Mouse (Mus musculus) cerebellum, postnatal 25 days (tissue): ENCODE data around the gene Kcnq1.
A peak's percentile ranks its signal among the peaks of the same experiment; 100 is the strongest.

Experiments used
- DNase-seq, 2 experiments: peaks; one replicate each; pipeline ENCODE4 v3.0.0; 2021; ENCODE audit warnings: mixed read lengths in 2 of 2

The Kcnq1 gene

DNA sequence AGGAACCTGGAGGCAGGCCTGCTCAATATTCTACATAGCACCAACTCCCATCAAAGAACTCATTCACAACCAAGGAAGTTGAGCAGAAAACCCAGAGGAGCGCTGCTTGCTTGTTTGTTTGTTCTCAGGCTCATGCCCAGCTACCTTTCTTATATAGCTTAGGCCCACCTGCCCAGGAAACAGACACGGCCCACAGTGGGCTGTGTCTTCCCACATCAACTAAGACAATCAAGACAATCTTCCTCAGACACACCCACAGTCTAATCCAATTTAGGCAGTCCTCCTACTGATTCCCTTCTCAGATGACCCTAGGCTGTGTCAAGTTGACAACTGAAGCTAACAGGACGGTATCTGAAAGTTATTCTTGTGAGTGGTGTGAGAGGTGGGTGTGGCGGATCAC is at the start of gene Kcnq1:
Kcnq1 (plus strand) TSS at position 301 of the 400 bp plus-strand sequence.
- DNase-seq, result no peak

DNA sequence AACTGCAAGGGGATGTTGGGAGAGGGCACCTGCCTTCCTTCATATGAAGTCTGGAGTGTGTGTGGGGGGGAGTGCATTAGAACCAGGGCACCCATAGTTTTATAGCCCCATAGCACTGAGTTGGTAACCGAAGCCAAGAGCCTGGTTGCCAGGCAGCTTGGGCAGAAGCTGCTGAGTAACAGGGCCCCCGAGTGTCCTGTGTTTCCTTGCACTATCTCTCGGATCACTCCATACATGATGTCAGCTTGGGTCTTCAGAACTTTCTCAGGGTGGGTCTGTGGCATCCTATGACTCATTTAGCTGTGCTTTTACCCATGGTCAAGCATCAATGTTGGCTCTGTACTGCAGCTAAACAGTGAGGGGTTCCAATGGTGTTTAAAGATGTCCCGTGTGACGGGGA is 49.1 kb upstream of the Kcnq1 start:
- DNase-seq, result no peak

GRCm38 (mm10) chr7:143057667-143058220 is 48.4 kb upstream of the Kcnq1 start:
- DNase-seq, result no peak

GRCm38 (mm10) chr7:143058221-143058697 is 47.9 kb upstream of the Kcnq1 start:
- DNase-seq, result no peak

DNA sequence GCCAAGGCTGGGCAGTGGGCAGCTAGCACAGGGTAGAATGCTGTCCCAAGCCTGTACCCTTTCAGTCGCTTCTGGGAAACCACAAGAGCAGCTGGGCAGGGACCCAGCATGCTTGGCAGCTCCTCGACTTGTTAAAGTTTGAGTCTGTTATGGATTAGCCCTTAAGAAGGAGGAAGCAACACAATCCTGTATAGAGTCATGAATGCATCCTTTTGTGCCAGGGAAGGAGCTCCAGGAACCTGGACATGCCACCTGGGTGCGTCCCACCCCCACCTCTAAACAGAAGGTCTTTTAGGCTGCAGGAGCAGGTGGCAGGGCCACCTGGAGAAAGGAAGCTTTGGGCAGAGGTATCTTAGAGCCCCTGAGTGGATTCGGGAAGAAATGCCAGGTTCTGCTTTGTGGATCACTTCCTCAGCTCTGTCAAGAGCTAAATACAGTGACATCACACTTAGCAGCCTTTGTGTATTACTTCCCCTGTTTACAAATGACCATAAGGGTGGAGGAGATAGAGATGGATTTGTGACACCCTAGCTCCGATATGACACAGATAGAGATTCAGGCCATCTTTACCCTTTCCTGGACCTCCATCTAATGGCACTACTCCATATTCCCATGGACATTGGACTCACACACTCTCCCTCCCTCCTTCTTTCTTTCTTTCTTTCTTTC is 46.8 kb upstream of the Kcnq1 start:
- DNase-seq, result peak; percentile 76 to 78

DNA sequence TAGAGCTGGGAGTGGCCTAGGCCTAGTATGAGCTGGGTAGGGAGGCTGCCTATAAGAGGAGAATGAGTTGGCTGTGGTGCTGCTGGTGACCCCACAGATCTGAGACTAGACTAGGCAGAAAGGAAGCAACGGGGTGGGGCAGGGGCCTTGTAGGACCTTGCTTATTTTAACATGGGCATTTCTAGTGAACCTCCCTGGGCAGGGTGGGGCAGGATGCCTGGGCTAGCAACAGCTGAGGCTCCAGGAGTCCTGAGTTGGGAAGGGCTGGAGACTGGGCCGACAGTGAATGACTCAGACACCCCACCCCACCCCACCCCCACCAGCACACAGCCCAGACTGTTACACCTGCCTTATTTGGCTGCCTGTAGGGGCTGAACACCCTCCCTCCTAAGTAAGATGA is 43.5 kb upstream of the Kcnq1 start:
- DNase-seq, result no peak

DNA sequence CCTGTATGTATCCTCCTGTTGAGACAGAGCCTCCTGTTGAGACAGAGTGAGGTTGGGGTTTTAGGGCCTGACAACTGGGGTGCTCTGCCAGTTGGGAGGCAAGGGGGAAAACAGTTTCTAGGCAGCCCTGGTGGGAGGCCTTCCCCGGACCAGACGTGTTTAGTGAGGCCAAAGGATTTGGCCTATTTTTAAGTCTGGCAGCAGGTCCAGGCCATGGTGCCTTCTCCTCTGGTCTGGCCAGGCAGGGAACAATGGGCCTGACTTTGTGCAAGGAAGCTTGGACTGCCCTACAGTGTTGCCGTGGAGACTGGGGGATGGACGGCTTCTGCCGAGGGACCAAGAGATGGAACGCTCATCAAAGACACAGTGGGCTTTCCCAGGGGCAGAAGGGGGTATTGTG is 41.9 kb upstream of the Kcnq1 start:
- DNase-seq, result no peak

GRCm38 (mm10) chr7:143065692-143066091 is 40.5 kb upstream of the Kcnq1 start:
- no peak for DNase-seq

- DNase-seq, result no peak
Measured at GRCm38 (mm10) chr7:143067469-143067868, 38.7 kb upstream of the Kcnq1 start.

- DNase-seq, result no peak
Measured at GRCm38 (mm10) chr7:143067897-143068296, 38.3 kb upstream of the Kcnq1 start.

DNA sequence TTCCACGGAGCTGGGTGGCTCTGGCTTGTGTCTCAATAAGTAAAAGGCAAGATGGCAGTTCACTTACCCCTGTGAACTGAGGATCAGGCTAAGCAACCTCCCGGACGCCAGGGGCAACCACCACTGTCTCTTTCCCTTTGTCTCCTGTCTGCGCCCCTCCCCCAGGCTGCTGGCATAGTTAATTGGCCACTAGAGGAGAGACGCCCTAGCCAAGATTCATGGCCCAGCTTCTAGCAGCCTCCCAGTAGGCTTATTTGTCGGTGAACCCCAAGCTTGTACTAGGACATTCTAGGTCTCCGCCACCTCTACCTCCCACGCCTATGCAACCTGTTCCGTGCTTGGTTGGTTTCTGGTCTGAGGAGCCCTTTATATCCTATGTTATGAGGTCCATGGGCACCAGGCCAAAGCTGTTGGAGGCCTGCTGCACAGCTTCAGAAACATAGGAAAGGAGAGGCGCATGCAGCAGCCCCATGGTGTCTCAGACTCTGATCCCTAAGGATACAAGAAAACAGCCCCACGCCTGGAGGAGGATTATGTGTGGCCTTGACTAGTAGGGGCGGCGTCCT is 37.8 kb upstream of the Kcnq1 start:
- peak in 1 of 2 experiments; percentile 79 for DNase-seq

DNA sequence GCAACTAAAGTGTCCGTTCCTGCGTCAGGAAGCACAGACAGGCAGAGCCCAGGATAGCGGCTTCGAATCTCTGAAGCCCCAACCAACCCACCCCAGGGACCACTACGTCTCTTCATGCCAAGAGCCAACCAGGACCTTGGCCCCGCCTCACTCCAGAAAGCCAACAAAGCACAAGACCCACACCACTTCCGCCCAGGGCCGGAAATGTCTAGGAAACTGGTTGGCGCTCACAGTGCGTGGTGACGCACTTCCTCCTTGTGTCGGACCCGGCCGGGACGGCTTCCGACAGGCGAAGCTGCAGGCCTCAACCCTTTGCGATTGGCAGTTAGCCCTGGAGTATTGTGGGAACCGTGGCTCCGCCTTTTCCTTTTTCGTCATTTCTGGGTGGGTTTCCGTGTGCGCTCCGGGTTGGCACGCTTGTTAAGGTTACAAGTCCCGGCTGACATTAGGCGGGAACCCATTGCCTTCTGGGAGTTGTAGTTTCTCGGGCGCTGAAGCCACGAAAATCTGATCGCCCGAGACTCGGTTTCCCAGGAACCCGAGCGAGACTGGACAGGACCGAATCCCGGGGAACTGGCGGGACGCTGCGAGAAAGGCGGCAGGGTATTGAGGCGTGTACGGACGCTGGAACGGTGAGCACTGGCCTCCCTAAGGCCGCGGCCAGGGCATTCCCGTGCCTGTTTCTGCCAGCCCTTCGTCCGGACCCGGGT is 37.1 kb upstream of the Kcnq1 start, which contains the start of gene Tssc4:
Tssc4 (plus strand) TSS at position 368 of the 710 bp plus-strand sequence.
- peak; percentile 97 to 98 for DNase-seq

- peak in 1 of 2 experiments; percentile 52 for DNase-seq
Measured at GRCm38 (mm10) chr7:143069751-143070400, 36.3 kb upstream of the Kcnq1 start.

DNA sequence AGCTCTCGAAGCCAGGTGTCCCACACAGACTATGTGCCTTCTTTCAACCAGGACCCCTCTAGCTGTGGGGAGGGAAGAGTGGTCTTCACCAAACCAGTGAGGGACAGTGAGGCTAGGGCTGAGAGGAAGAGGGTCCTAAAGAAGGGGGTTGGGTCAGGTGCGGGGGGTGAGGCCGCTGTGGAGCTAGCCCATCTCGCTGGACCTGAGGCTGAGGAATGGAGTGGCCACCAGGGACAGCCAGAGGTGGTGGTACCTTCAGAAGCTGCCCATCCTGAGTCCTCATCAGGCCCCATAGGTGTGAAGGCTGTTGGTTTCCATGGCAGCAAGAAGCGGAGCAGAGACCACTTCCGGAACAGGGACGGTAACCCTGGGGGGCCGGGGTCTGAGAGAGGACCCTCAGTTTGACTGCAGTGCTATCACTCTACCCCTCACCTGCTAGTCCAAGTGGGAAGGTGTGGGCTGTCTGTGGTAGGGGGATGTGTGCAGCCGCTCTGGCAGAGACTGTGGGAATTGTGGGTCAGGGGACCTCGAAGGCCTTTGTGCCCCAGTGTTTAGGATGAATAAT is 35.6 kb upstream of the Kcnq1 start:
- no peak for DNase-seq

DNA sequence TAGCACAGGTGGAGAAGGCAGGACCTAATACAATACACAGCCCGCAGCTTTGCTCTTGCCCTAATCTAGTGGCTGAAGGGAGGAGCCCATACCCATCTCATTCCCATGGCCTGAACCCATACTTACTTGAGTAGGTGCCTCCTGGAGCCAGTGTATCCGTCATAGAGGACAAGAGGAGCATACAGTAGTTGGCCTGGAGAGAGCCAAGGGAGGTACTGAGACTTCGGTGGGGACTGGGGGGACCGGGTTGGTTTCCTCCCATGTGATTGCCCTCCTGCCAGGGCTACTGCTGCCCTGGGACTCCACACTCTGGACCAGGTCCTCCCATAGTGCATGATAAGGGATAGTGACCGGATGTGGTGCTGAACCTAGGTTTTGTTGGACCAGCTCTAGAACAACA is 33.6 kb upstream of the Kcnq1 start:
- DNase-seq, result no peak

GRCm38 (mm10) chr7:143073086-143073485 is 33.1 kb upstream of the Kcnq1 start:
- peak in 1 of 2 experiments; percentile 60 for DNase-seq

DNA sequence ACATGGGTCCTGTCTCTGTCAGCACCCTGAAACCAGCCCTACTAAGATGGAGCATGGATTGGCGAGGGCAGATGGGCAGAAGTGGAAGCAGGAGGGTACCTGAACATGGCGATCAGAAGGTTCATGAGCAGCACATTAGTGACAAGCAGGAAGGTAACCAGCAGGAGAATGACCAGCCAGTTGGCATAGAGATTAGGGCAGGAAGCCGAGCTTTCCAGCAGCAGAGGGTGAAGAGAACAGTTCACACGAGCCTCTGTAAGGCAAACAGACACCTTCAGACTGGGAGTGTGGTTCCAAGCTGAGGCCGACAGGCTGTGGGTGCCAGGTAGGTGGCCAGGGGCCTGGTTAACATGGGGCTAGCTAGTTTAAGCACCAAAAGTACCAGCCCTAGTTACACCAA is 30.8 kb upstream of the Kcnq1 start:
- no peak for DNase-seq

- no peak for DNase-seq
Measured at GRCm38 (mm10) chr7:143077351-143077750, 28.8 kb upstream of the Kcnq1 start.

GRCm38 (mm10) chr7:143082024-143082423 is 24.1 kb upstream of the Kcnq1 start:
- no peak for DNase-seq

GRCm38 (mm10) chr7:143083708-143084107 is 22.5 kb upstream of the Kcnq1 start:
- no peak for DNase-seq

DNA sequence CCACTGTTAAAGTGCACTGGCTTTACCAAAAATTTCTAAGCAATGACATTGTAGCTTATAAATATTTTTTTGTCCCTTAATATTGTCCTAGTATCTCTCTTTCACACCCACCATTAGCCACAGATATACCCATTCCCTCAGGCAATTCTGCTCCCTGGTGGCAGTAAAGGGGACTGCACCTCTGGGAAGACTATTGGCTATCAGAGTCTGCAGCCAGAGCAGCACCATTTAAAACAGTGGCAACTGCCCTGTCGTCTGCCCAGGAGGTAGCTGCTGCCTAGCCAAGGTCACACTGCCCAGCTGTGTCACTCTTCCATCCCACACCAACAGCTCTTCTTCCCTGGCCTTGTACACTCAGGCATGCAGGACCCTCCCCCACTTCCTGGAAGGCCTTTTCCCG is 19.8 kb upstream of the Kcnq1 start:
- DNase-seq, result peak; percentile 74 to 88

DNA sequence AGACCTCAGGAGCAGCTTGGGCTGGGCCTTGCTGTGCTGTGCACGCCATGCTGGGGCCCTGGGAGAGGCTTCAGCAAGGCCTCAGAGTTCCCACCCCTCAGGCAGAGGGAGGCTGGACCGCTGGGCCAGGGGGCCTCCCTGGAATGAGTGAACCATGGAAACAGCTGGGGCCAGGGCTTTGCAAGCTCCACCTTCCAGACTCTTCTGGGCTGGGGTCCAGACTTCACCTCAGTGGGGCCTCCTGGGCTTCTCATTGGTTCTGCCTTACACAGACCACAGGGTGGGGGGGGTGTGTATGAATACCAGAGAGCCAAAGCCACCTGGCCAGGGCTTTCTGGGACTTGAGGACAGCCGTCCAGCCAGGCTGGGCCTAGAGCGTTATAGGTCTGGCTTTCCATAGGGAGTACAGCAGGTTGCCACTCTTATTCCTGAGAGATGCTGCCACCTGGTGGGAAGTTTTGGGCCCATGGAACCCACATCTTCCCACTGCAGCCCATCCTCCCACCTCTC is 19.0 kb upstream of the Kcnq1 start:
- peak in 1 of 2 experiments; percentile 57 for DNase-seq
